Mouse (Mus musculus): Measurements from ENCODE around the gene 4930544G11Rik.

The 4930544G11Rik gene

GRCm38 (mm10) chr6:65952309-65952708 is at the start of gene 4930544G11Rik:
TSS of gene 4930544G11Rik (plus strand) at chr6:65952609.
- DNase-seq, result no peak

- no peak for DNase-seq
Observed at GRCm38 (mm10) chr6:65906657-65907182, 45.7 kb upstream of the 4930544G11Rik start.

GRCm38 (mm10) chr6:65915421-65915820 is 37.0 kb upstream of the 4930544G11Rik start:
- DNase-seq, result no peak

- no peak for DNase-seq
Observed at GRCm38 (mm10) chr6:65921703-65922102, 30.7 kb upstream of the 4930544G11Rik start.

GRCm38 (mm10) chr6:65923501-65924084 is 28.8 kb upstream of the 4930544G11Rik start:
- DNase-seq, result no peak

- no peak for DNase-seq
Observed at GRCm38 (mm10) chr6:65925737-65926333, 26.6 kb upstream of the 4930544G11Rik start.

GRCm38 (mm10) chr6:65930523-65930922 is 21.9 kb upstream of the 4930544G11Rik start:
- no peak for DNase-seq

- DNase-seq, result no peak
Observed at GRCm38 (mm10) chr6:65932776-65933175, 19.6 kb upstream of the 4930544G11Rik start.

- DNase-seq, result no peak
Observed at GRCm38 (mm10) chr6:65933177-65933576, 19.2 kb upstream of the 4930544G11Rik start.

GRCm38 (mm10) chr6:65935566-65936281 is 16.7 kb upstream of the 4930544G11Rik start:
- DNase-seq, result no peak

GRCm38 (mm10) chr6:65950492-65950891 is 1.9 kb upstream of the 4930544G11Rik start:
- no peak for DNase-seq

GRCm38 (mm10) chr6:65969386-65970111 is 17.1 kb downstream of the 4930544G11Rik start:
- no peak for DNase-seq

GRCm38 (mm10) chr6:65970410-65970809 is 18.0 kb downstream of the 4930544G11Rik start:
- DNase-seq, result peak in 1 of 2 experiments; percentile 20

- DNase-seq, result no peak
Observed at GRCm38 (mm10) chr6:65992081-65992480, 39.7 kb downstream of the 4930544G11Rik start.

GRCm38 (mm10) chr6:65998343-65998742 is 45.9 kb downstream of the 4930544G11Rik start:
- no peak for DNase-seq
